Mouse (Mus musculus) intestine, embryonic 16.5 days (tissue): Measurements from ENCODE around the gene Rab3a. TPM values are rescaled to one million over a fixed set of nuclear protein-coding genes. Genes with fewer than 3 reads are reported as not detected.
A peak's percentile ranks its signal among the peaks of the same experiment; 100 is the strongest.

Experiments used
- ATAC-seq: fragments of 200-750 bp; cut with Nextera tagmentation; 2 replicates; pipeline ENCODE4 v1.8.0; 2017; ENCODE audit warnings: moderate TSS enrichment, moderate library complexity
- H3K27ac ChIP-seq: fragments of 300-500 bp; sonication (generic); 2 replicates; pipeline ENCODE4 v1.5.1; 2014; ENCODE audit warnings: mild to moderate bottlenecking, low read length
- H3K27me3 ChIP-seq: fragments of 300-500 bp; sonication (generic); replicated peaks from 2 replicates; pipeline ENCODE4 v1.6.1; 2014; ENCODE audit warnings: low read length, control low read depth, mixed read lengths; ENCODE audit not compliant: control insufficient read depth, insufficient read depth
- H3K36me3 ChIP-seq: fragments of 300-500 bp; sonication (generic); 2 replicates; pipeline ENCODE4 v1.6.1; 2014; ENCODE audit warnings: low read length, control low read depth; ENCODE audit not compliant: control insufficient read depth, insufficient read depth
- H3K4me1 ChIP-seq: fragments of 300-500 bp; sonication (generic); 2 replicates; pipeline ENCODE4 v1.6.1; 2014; ENCODE audit warnings: low read length, control low read depth, mixed read lengths; ENCODE audit not compliant: control insufficient read depth, insufficient read depth
- H3K4me2 ChIP-seq: fragments of 300-500 bp; sonication (generic); 2 replicates; pipeline ENCODE4 v1.6.1; 2014; ENCODE audit warnings: low read depth, low read length, control low read depth
- H3K4me3 ChIP-seq: fragments of 300-500 bp; sonication (generic); 2 replicates; pipeline ENCODE4 v1.5.1; 2014; ENCODE audit warnings: mild to moderate bottlenecking, low read length
- H3K9ac ChIP-seq: fragments of 300-500 bp; sonication (generic); 2 replicates; pipeline ENCODE4 v1.6.1; 2014; ENCODE audit warnings: low read depth, low read length
- H3K9me3 ChIP-seq: fragments of 300-500 bp; sonication (generic); 2 replicates; pipeline ENCODE4 v1.6.1; 2016; ENCODE audit warnings: low read length, control low read depth; ENCODE audit not compliant: control insufficient read depth
- whole genome bisulfite sequencing: fragments of 180-500 bp; shearing (Covaris S2); extraction: QIAGEN DNeasy Blood & Tissue Kit; methylation state at CpG from one replicate; pipeline ENCODE4 v1.1.7; 2014; 5-methylcytosine and 5-hydroxymethylcytosine counted together
- polyA plus RNA-seq: library from polyadenylated mRNA; unstranded; fragments of >200 nt; fragmentation: Nextera tagmentation; extraction: Ambion mirVana; gene quantifications from 2 replicates; pipeline ENCODE4 v1.2.1, GENCODE M21; 2015

Rab3a gene
- polyA plus RNA-seq, 1 experiment from 2014 or later = 25.6 TPM

GRCm38 (mm10) chr8:70755661-70756475, 1.4 kb downstream of the Rab3a start:
- Histone ChIP-seq H3K27me3 (no peaks in the 10 kb centered on the region), H3K9ac (no peak overlapping the region), H3K4me1 (peaks cover 41% of the 10 kb centered on the region), H3K4me3 (peak overlapping the region; percentile 79), H3K36me3 (peaks cover 4% of the 10 kb centered on the region; the same call in 1 of the 2 replicates), H3K4me2 (peak overlapping the region; percentile 98), H3K9me3 (no peaks in the 10 kb centered on the region), H3K27ac (no peak overlapping the region)
- WGBS = 83% methylated on average over 24 of the region's 24 CpGs
- no peak for ATAC-seq

- Histone ChIP-seq H3K36me3 (peaks cover 4% of the 10 kb centered on the region; the same call in 1 of the 2 replicates), H3K27me3 (no peaks in the 10 kb centered on the region), H3K4me1 (peaks cover 44% of the 10 kb centered on the region), H3K27ac (no peak overlapping the region), H3K4me3 (no peak overlapping the region), H3K9me3 (no peaks in the 10 kb centered on the region), H3K4me2 (no peak overlapping the region), H3K9ac (no peak overlapping the region)
- 94% methylated on average over 6 of the region's 6 CpGs for WGBS
- ATAC-seq = no peak
Observed at GRCm38 (mm10) chr8:70756476-70757040, 2.1 kb downstream of the Rab3a start.

GRCm38 (mm10) chr8:70757523-70758307, 3.2 kb downstream of the Rab3a start:
- no peak overlapping the region for H3K9ac ChIP-seq
- H3K4me3 ChIP-seq = no peak overlapping the region
- whole genome bisulfite sequencing = 74% methylated on average over 22 of the region's 22 CpGs
- peaks cover 44% of the 10 kb centered on the region for H3K4me1 ChIP-seq
- H3K36me3 ChIP-seq = peaks cover 4% of the 10 kb centered on the region; the same call in 1 of the 2 replicates
- no peak for ATAC-seq
- no peak overlapping the region for H3K4me2 ChIP-seq
- H3K27me3 ChIP-seq = no peaks in the 10 kb centered on the region
- H3K27ac ChIP-seq = no peak overlapping the region
- H3K9me3 ChIP-seq = no peaks in the 10 kb centered on the region

GRCm38 (mm10) chr8:70758308-70758615, 3.8 kb downstream of the Rab3a start:
- WGBS = 89% methylated on average over 7 of the region's 7 CpGs

GRCm38 (mm10) chr8:70758616-70759561, 4.4 kb downstream of the Rab3a start:
- H3K4me2 ChIP-seq = no peak overlapping the region
- no peaks in the 10 kb centered on the region for H3K9me3 ChIP-seq
- no peaks in the 10 kb centered on the region for H3K27me3 ChIP-seq
- no peak overlapping the region for H3K27ac ChIP-seq
- 66% methylated on average over 19 of the region's 19 CpGs for WGBS
- H3K4me3 ChIP-seq = no peak overlapping the region
- peaks cover 7% of the 10 kb centered on the region; the same call in 1 of the 2 replicates for H3K36me3 ChIP-seq
- H3K9ac ChIP-seq = peak overlapping the region; percentile 32
- no peak for ATAC-seq
- peaks cover 37% of the 10 kb centered on the region for H3K4me1 ChIP-seq

More at GRCm38 (mm10) chr8:70758308-70758615, 3.8 kb downstream of the Rab3a start:
- no peak overlapping the region for H3K4me3 ChIP-seq
- no peaks in the 10 kb centered on the region for H3K27me3 ChIP-seq
- H3K36me3 ChIP-seq = peaks cover 4% of the 10 kb centered on the region; the same call in 1 of the 2 replicates
- H3K9me3 ChIP-seq = no peaks in the 10 kb centered on the region
- H3K9ac ChIP-seq = no peak overlapping the region
- H3K4me1 ChIP-seq = peaks cover 39% of the 10 kb centered on the region
- H3K4me2 ChIP-seq = no peak overlapping the region
- no peak for ATAC-seq
- no peak overlapping the region for H3K27ac ChIP-seq

GRCm38 (mm10) chr8:70760350-70760749, 5.9 kb downstream of the Rab3a start:
- peak overlapping the region; percentile 68 for H3K4me3 ChIP-seq
- H3K27ac ChIP-seq = peak overlapping the region; percentile 74
- H3K36me3 ChIP-seq = peaks cover 7% of the 10 kb centered on the region; the same call in 1 of the 2 replicates
- peaks cover 31% of the 10 kb centered on the region for H3K4me1 ChIP-seq
- H3K27me3 ChIP-seq = no peaks in the 10 kb centered on the region
- under 1% methylated on average over 22 of the region's 22 CpGs for WGBS
- peak overlapping the region; percentile 85 for H3K9ac ChIP-seq
- peak overlapping the region; percentile 94 for H3K4me2 ChIP-seq
- no peaks in the 10 kb centered on the region for H3K9me3 ChIP-seq
- no peak for ATAC-seq

- no peaks in the 10 kb centered on the region for H3K9me3 ChIP-seq
- H3K4me2 ChIP-seq = peak within 1 kb of the TSS; percentile 94
- H3K4me3 ChIP-seq = peak within 1 kb of the TSS; percentile 68
- WGBS = 1% methylated on average over 55 of the region's 55 CpGs
- peak within 1 kb of the TSS; percentile 85 for H3K9ac ChIP-seq
- peak within 1 kb of the TSS; percentile 78 for H3K27ac ChIP-seq
- H3K4me1 ChIP-seq = peaks cover 27% of the 10 kb centered on the region
- peak; percentile 91 for ATAC-seq
- peaks cover 6% of the 10 kb centered on the region; the same call in 1 of the 2 replicates for H3K36me3 ChIP-seq
- H3K27me3 ChIP-seq = no peaks in the 10 kb centered on the region
Observed at GRCm38 (mm10) chr8:70760775-70761406, 6.4 kb downstream of the Rab3a start, which contains the start of gene Mpv17l2. Gene Mpv17l2 (minus strand): TSS chr8:70760946.

GRCm38 (mm10) chr8:70762118-70762517, 7.6 kb downstream of the Rab3a start:
- ATAC-seq = no peak
- Histone ChIP-seq H3K4me1 (peaks cover 31% of the 10 kb centered on the region), H3K4me3 (no peak overlapping the region), H3K9ac (no peak overlapping the region), H3K27me3 (no peaks in the 10 kb centered on the region), H3K9me3 (no peaks in the 10 kb centered on the region), H3K4me2 (no peak overlapping the region), H3K36me3 (peaks cover 2% of the 10 kb centered on the region; the same call in 1 of the 2 replicates), H3K27ac (no peak overlapping the region)
- WGBS = 70% methylated on average over 1 of the region's 1 CpGs
